Mouse (Mus musculus) neural tube, embryonic 14.5 days (tissue): ENCODE data around the gene Trrap. TPM values are rescaled to one million over a fixed set of nuclear protein-coding genes. Genes with fewer than 3 reads are reported as not detected.

Experiments
- ATAC-seq: fragments of 200-750 bp; cut with Nextera tagmentation; 2 replicates; pipeline ENCODE4 v1.8.0; 2017; ENCODE audit warnings: low read depth, mild to moderate bottlenecking, moderate TSS enrichment, moderate library complexity
- H3K27ac ChIP-seq: fragments of 300-500 bp; sonication (generic); 2 replicates; pipeline ENCODE4 v1.5.1; 2014; ENCODE audit warnings: low read depth, mild to moderate bottlenecking, control low read depth, low read length, moderate library complexity, mixed read lengths
- H3K27me3 ChIP-seq: fragments of 300-500 bp; sonication (generic); 2 replicates; pipeline ENCODE4 v1.6.1; 2014; ENCODE audit warnings: low read length; ENCODE audit not compliant: control insufficient read depth, insufficient read depth
- H3K36me3 ChIP-seq: fragments of 300-500 bp; sonication (generic); 2 replicates; pipeline ENCODE4 v1.6.1; 2014; ENCODE audit warnings: low read length, mixed read lengths; ENCODE audit not compliant: control insufficient read depth, insufficient read depth
- H3K4me1 ChIP-seq: fragments of 300-500 bp; sonication (generic); 2 replicates; pipeline ENCODE4 v1.6.1; 2014; ENCODE audit warnings: low read length; ENCODE audit not compliant: control insufficient read depth, insufficient read depth
- H3K4me2 ChIP-seq: fragments of 300-500 bp; sonication (generic); 2 replicates; pipeline ENCODE4 v1.6.1; 2014; ENCODE audit warnings: mild to moderate bottlenecking, low read depth, low read length, control low read depth
- H3K4me3 ChIP-seq: fragments of 300-500 bp; sonication (generic); 2 replicates; pipeline ENCODE4 v1.5.1; 2014; ENCODE audit warnings: low read depth, low read length, control low read depth, mixed read lengths
- H3K9ac ChIP-seq: fragments of 300-500 bp; sonication (generic); replicated peaks from 2 replicates; pipeline ENCODE4 v1.6.1; 2014; ENCODE audit warnings: low read depth, mild to moderate bottlenecking, control low read depth, low read length, mixed read lengths
- H3K9me3 ChIP-seq: fragments of 300-500 bp; sonication (generic); 2 replicates; pipeline ENCODE4 v1.6.1; 2016; ENCODE audit warnings: low read length; ENCODE audit not compliant: control insufficient read depth
- WGBS: fragments of 180-500 bp; shearing (Covaris S2); extraction: QIAGEN DNeasy Blood & Tissue Kit; methylation state at CpG from one replicate; pipeline ENCODE4 v1.1.7; 2014; 5-methylcytosine and 5-hydroxymethylcytosine counted together
- polyA plus RNA-seq: library from polyadenylated mRNA; unstranded; fragments of >200 nt; fragmentation: Nextera tagmentation; extraction: Ambion mirVana; gene quantifications from 2 replicates; pipeline ENCODE4 v1.2.1, GENCODE M21; 2014

Gene Trrap
- polyA plus RNA-seq, 1 experiment from 2014 or later, result 92.0 TPM

DNA sequence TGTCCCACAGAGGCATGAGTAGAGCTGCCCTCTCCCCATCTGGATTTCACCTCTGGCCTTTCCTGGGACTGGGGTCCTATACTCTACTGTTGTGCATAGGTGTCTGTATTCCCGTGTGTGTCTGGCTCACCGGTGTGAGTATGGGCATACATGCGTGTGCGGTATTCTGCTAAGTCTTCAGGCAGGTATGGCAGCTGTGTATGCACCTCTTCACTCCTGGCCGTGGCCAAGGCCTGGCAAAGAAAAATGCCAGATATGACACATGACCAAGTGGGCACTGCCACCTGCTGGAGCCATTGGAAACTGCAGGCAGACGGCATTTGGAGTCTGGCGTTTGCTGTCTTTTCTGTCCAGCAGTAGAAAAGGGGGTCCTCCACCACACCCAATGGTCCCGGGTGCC lies 32.6 kb upstream of the Trrap start:
- H3K27me3 ChIP-seq, result no peaks in the 10 kb centered on the region
- H3K36me3 ChIP-seq, result 0 out of 2 replicates have a peak, but pooled peaks cover 3% of the 10 kb centered on the region
- H3K4me1 ChIP-seq, result no peaks in the 10 kb centered on the region
- H3K4me2 ChIP-seq, result no peak overlapping the region
- WGBS, result 28% methylated on average over 8 of the region's 8 CpGs
- no peak overlapping the region for H3K9ac ChIP-seq
- no peak overlapping the region for H3K4me3 ChIP-seq
- no peak overlapping the region for H3K27ac ChIP-seq
- no peaks in the 10 kb centered on the region for H3K9me3 ChIP-seq
- ATAC-seq, result peak; percentile 56; the same call in 1 of the 2 replicates

DNA sequence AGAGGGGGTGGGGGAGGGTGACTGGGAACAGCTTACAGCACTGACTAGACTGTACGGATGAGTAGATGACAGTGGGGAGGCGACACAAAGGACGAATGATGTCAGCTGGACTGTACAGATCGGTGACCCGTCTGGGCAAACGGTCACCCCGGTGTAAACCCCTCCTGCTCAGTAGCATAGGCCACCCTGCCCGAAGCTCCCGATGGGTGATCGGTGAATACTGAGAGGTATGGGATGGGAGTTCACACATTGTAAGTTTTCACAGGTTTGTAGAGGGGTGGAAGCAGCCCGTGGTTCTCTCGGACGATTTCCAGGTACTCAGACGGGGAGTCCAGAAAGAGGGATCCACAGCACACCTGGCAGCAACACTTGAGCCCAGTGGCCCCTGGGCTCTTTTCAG lies 30.4 kb upstream of the Trrap start:
- WGBS, result 91% methylated on average over 14 of the region's 14 CpGs
- Histone ChIP-seq H3K9ac (no peak overlapping the region), H3K4me3 (no peak overlapping the region), H3K4me2 (no peak overlapping the region), H3K27ac (no peak overlapping the region), H3K9me3 (no peaks in the 10 kb centered on the region), H3K27me3 (no peaks in the 10 kb centered on the region), H3K4me1 (no peaks in the 10 kb centered on the region), H3K36me3 (peaks cover 15% of the 10 kb centered on the region)
- ATAC-seq, result no peak

DNA sequence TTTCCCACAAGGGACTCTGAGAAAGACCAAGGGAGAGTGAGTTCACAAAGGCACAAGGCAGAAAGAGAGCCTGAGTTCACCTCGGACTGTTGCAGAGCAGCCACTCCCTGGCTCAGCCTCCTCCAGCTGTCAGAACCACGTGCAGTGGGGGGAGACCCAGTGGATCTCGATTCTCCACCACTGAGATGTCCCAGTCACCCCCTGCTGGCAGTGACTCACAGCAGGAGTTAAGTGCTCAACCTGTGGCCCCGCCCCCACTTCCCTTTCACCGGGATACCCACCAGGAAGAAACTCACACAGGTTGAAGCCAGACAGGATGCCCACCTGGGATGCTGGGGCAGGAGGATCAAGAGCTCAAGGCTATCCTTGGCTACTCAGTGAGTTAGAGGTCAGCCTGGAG lies 15.1 kb upstream of the Trrap start:
- 15% methylated on average over 5 of the region's 5 CpGs for WGBS
- no peak for ATAC-seq
- Histone ChIP-seq H3K9ac (no peak overlapping the region), H3K4me1 (no peaks in the 10 kb centered on the region), H3K4me3 (no peak overlapping the region), H3K27ac (no peak overlapping the region), H3K9me3 (no peaks in the 10 kb centered on the region), H3K27me3 (no peaks in the 10 kb centered on the region), H3K36me3 (peaks cover 6% of the 10 kb centered on the region; the same call in 1 of the 2 replicates), H3K4me2 (no peak overlapping the region)

DNA sequence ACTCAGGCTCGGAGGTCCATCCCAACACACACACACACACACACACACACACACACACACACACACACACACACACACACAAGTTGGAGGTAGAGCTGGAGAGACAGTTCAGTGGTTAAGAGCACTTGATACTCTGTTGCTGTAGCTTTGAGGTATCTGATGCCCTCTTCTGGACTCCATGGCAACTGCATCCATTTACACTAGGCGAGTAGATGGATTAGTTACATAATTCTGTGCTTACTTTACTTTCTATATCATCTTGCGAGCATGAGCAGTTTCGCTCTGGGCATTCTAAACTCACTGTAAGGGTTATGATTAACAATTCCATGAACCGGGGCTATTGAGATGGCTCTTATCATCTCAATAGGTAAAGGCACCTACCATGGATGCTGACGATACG lies 14.5 kb upstream of the Trrap start:
- Histone ChIP-seq H3K4me3 (no peak overlapping the region), H3K27ac (no peak overlapping the region), H3K9me3 (no peaks in the 10 kb centered on the region), H3K27me3 (no peaks in the 10 kb centered on the region), H3K9ac (no peak overlapping the region), H3K4me2 (no peak overlapping the region), H3K36me3 (peaks cover 6% of the 10 kb centered on the region; the same call in 1 of the 2 replicates), H3K4me1 (no peaks in the 10 kb centered on the region; the same call in 1 of the 2 replicates)
- WGBS, result 76% methylated on average over 7 of the region's 7 CpGs
- no peak for ATAC-seq

DNA sequence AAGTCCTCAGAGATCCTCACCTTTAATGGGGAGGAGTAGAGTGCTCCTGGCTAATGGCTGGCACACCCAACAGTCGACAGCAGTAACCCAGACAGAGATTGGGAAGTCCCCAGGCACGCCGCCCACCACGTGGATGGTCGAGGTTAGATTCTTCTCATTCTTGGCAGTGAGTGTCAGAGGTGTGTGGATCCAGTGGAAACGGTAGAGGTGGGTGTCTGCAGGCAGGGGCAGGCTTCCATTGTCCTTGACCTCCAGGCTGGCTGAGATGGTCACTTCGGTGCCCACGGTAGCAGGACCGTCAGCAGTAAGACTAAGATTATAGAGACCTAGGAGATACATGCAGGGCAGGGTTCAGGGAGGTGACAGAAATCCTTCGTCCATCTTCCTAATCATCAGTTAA lies 12.3 kb upstream of the Trrap start:
- no peaks in the 10 kb centered on the region; the same call in 1 of the 2 replicates for H3K36me3 ChIP-seq
- H3K27ac ChIP-seq, result no peak overlapping the region
- H3K27me3 ChIP-seq, result no peaks in the 10 kb centered on the region
- no peak overlapping the region for H3K9ac ChIP-seq
- no peak for ATAC-seq
- H3K9me3 ChIP-seq, result no peaks in the 10 kb centered on the region
- no peak overlapping the region for H3K4me2 ChIP-seq
- 85% methylated on average over 10 of the region's 10 CpGs for WGBS
- no peak overlapping the region for H3K4me3 ChIP-seq
- H3K4me1 ChIP-seq, result peaks cover 10% of the 10 kb centered on the region; the same call in 1 of the 2 replicates

DNA sequence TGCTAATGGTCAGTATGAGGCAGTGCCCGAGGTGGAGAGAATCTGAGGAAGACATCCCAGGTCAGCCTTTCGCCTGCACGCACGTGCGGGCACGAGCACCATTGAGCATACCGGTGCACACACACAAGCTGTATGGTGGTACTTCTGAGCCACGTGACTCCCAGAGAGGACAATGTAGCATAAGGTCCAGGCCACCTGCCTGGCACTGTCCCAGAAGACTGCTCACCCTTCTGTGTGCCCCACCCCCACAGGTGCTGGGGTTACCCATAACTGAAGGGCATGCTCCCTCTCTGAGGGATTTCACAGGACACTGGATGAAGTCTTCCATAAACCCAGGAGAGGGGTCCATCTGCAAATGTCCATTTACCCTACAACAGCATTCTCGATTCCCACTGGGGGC lies 10.1 kb upstream of the Trrap start:
- Histone ChIP-seq H3K27ac (no peak overlapping the region), H3K4me1 (peaks cover 11% of the 10 kb centered on the region; the same call in 1 of the 2 replicates), H3K4me3 (no peak overlapping the region), H3K36me3 (no peaks in the 10 kb centered on the region; the same call in 1 of the 2 replicates), H3K27me3 (no peaks in the 10 kb centered on the region), H3K9me3 (no peaks in the 10 kb centered on the region), H3K4me2 (no peak overlapping the region), H3K9ac (no peak overlapping the region)
- 88% methylated on average over 9 of the region's 9 CpGs for WGBS
- ATAC-seq, result no peak

DNA sequence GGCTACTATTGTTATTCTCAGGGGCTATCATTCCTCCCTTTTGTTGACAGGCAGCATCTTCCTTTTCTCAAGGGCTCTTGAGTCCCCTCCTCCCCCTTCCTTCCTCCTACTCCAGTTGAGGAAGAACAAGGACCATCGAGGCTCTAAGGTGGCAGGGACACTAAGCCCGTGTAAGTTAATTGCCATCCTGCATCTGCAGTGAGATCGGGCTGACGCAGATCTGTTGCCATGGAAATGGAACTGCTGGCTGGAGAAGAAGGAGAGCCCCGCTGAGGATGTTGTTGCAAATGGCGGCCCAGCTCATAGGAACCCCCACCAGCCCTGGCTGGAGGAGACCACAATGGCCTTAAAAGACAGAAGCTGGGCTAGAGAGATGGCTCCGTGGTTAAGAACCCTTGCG lies 9.1 kb upstream of the Trrap start:
- Histone ChIP-seq H3K27ac (peak overlapping the region; percentile 29), H3K36me3 (no peaks in the 10 kb centered on the region; the same call in 1 of the 2 replicates), H3K9me3 (no peaks in the 10 kb centered on the region), H3K9ac (no peak overlapping the region), H3K27me3 (no peaks in the 10 kb centered on the region), H3K4me1 (peaks cover 11% of the 10 kb centered on the region; the same call in 1 of the 2 replicates), H3K4me3 (no peak overlapping the region), H3K4me2 (peak overlapping the region; percentile 17; the same call in 1 of the 2 replicates)
- WGBS, result 7% methylated on average over 8 of the region's 8 CpGs
- ATAC-seq, result peak; percentile 32; the same call in 1 of the 2 replicates

DNA sequence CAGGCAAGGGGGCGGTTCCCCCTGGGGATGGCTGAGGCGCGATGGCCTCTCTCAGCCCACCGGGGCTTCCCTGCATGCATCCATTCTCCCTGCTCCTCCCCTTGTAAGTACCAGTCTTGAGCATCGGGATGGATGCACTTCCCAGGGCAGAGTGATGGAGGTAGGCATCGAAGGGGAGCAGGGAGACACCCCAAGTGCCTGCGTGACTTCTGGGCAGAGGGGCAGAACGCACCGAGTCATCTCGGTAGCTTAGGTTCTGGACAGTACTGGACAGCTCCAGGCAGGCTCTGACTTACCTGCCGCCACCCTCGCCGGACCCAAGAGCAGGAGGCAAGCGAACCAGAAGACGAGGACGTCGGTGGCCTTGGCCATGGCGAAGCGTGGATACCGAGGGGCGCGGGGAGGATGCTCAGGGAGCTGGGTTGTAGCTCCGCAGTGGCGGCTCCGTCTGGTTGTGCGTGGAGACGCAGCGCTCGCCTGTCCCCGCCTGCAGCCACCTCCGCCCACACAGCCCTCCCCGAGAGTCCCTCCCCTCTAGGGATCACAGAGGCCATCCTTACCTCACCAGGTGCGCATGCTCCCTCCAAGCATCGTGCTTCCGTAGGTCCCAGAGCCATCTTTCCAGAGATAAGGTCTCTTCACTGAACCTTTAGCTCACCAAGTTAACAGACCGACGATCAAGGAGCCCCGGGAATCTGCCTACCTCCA lies 6.2 kb upstream of the Trrap start, which contains the start of gene Tmem130:
Gene Tmem130, minus strand, starts transcription at position 658 of the 708 bp plus-strand sequence.
- Histone ChIP-seq H3K9me3 (no peaks in the 10 kb centered on the region), H3K36me3 (no peaks in the 10 kb centered on the region), H3K4me3 (peak within 1 kb of the TSS; percentile 53), H3K4me2 (peak within 1 kb of the TSS; percentile 42), H3K27me3 (no peaks in the 10 kb centered on the region), H3K9ac (peak within 1 kb of the TSS; percentile 62), H3K27ac (peak within 1 kb of the TSS; percentile 78), H3K4me1 (peaks cover 11% of the 10 kb centered on the region; the same call in 1 of the 2 replicates)
- peak; percentile 86 for ATAC-seq
- under 1% methylated on average over 38 of the region's 38 CpGs for WGBS

DNA sequence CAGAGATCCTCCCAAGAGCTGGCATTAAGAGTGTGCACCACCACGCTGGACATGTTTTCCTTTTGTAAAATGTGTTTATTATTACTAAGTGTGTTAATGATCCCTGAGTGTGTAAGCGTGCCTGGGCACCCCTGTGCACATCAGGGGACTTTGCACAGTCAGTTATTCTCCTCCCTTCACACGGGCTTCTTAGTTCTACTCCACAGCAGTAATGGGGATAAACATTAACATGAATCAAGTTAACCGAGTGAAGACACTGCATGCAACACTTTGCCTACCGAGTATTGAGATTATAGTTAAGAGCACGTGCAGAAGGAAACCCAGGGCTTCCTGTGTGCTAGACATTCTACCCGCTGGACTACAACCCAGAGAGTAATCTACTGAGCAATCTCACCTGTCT lies 1.5 kb upstream of the Trrap start:
- Histone ChIP-seq H3K27me3 (no peaks in the 10 kb centered on the region), H3K9me3 (no peaks in the 10 kb centered on the region), H3K4me3 (no peak overlapping the region), H3K27ac (no peak overlapping the region), H3K4me1 (peaks cover 7% of the 10 kb centered on the region), H3K36me3 (0 out of 2 replicates have a peak, but pooled peaks cover 2% of the 10 kb centered on the region), H3K4me2 (no peak overlapping the region), H3K9ac (no peak overlapping the region)
- 76% methylated on average over 7 of the region's 7 CpGs for WGBS
- ATAC-seq, result no peak
